Mouse (Mus musculus) heart, postnatal 0 days (tissue): Measurements from ENCODE around the gene Nfrkb. TPM values are rescaled to one million over a fixed set of nuclear protein-coding genes. Genes with fewer than 3 reads are reported as not detected.
A peak's percentile ranks its signal among the peaks of the same experiment; 100 is the strongest.

Experiments used
- ATAC-seq: fragments of 200-750 bp; cut with Nextera tagmentation; 2 replicates; pipeline ENCODE4 v1.8.0; 2017; ENCODE audit warnings: low read depth, moderate number of reproducible peaks, moderate library complexity; ENCODE audit not compliant: insufficient read depth
- DNase-seq: peaks from one replicate; pipeline ENCODE4 v3.0.0-alpha.2; 2016; ENCODE audit warnings: low spot score
- H3K27ac ChIP-seq: fragments of 300-500 bp; sonication (generic); 2 replicates; pipeline ENCODE4 v1.5.1; 2014; ENCODE audit warnings: low read depth, mild to moderate bottlenecking
- H3K27me3 ChIP-seq: fragments of 300-500 bp; sonication (generic); 2 replicates; pipeline ENCODE4 v1.6.1; 2014; ENCODE audit warnings: low read length, mixed read lengths; ENCODE audit not compliant: control insufficient read depth, insufficient read depth
- H3K36me3 ChIP-seq: fragments of 300-500 bp; sonication (generic); replicated peaks from 2 replicates; pipeline ENCODE4 v1.6.1; 2014; ENCODE audit warnings: low read length, mixed read lengths; ENCODE audit not compliant: control insufficient read depth, insufficient read depth
- H3K4me1 ChIP-seq: fragments of 300-500 bp; sonication (generic); 2 replicates; pipeline ENCODE4 v1.6.1; 2014; ENCODE audit warnings: antibody characterized with exemption; ENCODE audit not compliant: control insufficient read depth, insufficient read depth
- H3K4me2 ChIP-seq: fragments of 300-500 bp; sonication (generic); 2 replicates; pipeline ENCODE4 v1.6.1; 2014; ENCODE audit warnings: low read depth, mild to moderate bottlenecking, low read length, moderate library complexity
- H3K4me3 ChIP-seq: fragments of 300-500 bp; sonication (generic); 2 replicates; pipeline ENCODE4 v1.5.1; 2014; ENCODE audit warnings: low read depth, low read length
- H3K9ac ChIP-seq: fragments of 300-500 bp; sonication (generic); replicated peaks from 2 replicates; pipeline ENCODE4 v1.6.1; 2014; ENCODE audit warnings: low read depth, low read length, mixed read lengths
- H3K9me3 ChIP-seq: fragments of 300-500 bp; sonication (generic); replicated peaks from 2 replicates; pipeline ENCODE4 v1.6.1; 2016; ENCODE audit warnings: low read length; ENCODE audit not compliant: control insufficient read depth
- CTCF ChIP-seq: IDR thresholded peaks from 2 replicates; pipeline ENCODE4 v1.5.1; 2016; ENCODE audit warnings: antibody characterized with exemption, control low read depth, low read depth
- EP300 ChIP-seq: IDR thresholded peaks from 2 replicates; pipeline ENCODE4 v1.6.1; 2016; ENCODE audit warnings: antibody characterized with exemption, low read depth
- WGBS: fragments of 180-500 bp; shearing (Covaris S2); extraction: QIAGEN DNeasy Blood & Tissue Kit; methylation state at CpG from one replicate; pipeline ENCODE4 v1.1.7; 2014; 5-methylcytosine and 5-hydroxymethylcytosine counted together
- polyA plus RNA-seq: library from polyadenylated mRNA; unstranded; fragments of >200 nt; fragmentation: Nextera tagmentation; extraction: Ambion mirVana; gene quantifications from 2 replicates; pipeline ENCODE4 v1.2.1, GENCODE M21; 2015
- total RNA-seq: library from RNA; depleted of rRNA; stranded (reverse); fragments of >200 nt; gene quantifications from 2 replicates; pipeline ENCODE4 v1.2.3, GENCODE M21; 2014; ENCODE audit warnings: low replicate concordance

Nfrkb gene
- total and polyA plus RNA-seq, 2 experiments from 2014 or later, result 8.8 to 19.7 TPM

DNA sequence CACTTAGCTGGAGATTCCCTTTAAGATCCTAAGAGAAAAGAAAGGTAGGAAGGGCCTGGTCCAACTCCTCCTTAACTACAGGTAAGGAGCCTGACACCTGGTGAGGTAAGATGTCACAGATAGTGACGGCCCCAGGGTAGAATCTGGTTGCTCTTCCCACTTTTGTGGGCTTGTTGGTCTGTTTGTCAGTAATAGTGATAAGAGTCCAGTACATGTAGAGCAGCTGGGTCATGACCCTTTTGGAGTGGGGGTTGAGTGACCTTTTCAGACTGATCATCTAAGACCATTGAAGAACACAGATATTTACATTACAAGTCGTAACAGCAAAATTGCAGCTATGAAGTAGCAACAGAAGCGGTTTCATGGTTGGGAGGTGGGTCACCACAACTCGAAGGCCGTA is 1.2 kb downstream of the Nfrkb start:
- 76% methylated on average over 5 of the region's 5 CpGs for WGBS
- Histone ChIP-seq H3K36me3 (peaks cover 25% of the 10 kb centered on the region), H3K4me1 (peaks cover 12% of the 10 kb centered on the region), H3K9me3 (no peaks in the 10 kb centered on the region), H3K4me2 (peak overlapping the region; percentile 74), H3K27me3 (no peaks in the 10 kb centered on the region), H3K27ac (no peak overlapping the region), H3K9ac (no peak overlapping the region), H3K4me3 (peak overlapping the region; percentile 96)
- TF ChIP-seq EP300 (no peak), CTCF (no peak)
- no peak for ATAC-seq
- DNase-seq, result no peak

DNA sequence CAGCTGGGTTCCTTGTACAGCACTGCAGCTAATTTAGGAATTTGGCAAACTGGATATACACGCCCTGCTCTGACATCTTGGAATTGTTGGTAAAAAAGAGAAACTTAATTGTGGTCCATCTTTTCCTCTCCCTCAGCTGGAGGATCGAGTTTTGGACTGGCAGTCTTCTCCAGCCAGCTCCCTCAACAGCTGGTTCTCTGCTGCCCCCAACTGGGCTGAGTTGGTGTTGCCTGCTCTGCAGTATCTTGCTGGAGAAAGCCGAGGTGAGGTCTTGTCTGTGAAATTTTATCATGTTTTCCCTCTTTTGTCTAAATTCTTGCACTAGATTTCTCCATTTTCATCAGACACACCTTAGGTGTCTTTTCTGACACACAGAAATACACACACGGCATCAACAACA is 14.4 kb downstream of the Nfrkb start:
- no peak overlapping the region for H3K4me2 ChIP-seq
- H3K36me3 ChIP-seq, result peaks cover 93% of the 10 kb centered on the region
- no peaks in the 10 kb centered on the region for H3K4me1 ChIP-seq
- no peaks in the 10 kb centered on the region for H3K9me3 ChIP-seq
- H3K27me3 ChIP-seq, result no peaks in the 10 kb centered on the region
- ATAC-seq (peak; percentile 27; the same call in 1 of the 2 replicates), DNase-seq (peak; percentile 40)
- WGBS, result 45% methylated on average over 4 of the region's 4 CpGs
- H3K4me3 ChIP-seq, result no peak overlapping the region
- TF ChIP-seq EP300 (no peak), CTCF (peak; percentile 79)
- no peak overlapping the region for H3K27ac ChIP-seq
- H3K9ac ChIP-seq, result no peak overlapping the region

DNA sequence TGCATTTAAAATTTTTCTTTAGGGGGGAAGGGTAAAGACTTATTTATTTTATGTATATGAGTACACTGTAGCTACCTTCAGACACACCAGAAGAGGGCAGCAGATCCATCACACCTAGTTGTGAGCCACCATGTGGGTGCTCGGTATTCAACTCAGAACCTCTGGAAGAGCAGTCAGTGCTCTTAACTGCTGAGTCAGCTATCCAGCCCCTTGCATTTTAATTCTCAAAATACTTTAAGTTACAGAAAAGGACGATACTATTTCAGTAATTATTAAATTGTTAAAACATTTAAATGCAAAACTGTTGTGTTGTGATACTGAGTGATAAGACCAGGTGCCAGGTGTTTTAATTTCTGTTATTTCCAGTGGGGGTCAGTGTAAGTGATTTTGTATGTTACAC is 18.3 kb downstream of the Nfrkb start:
- TF ChIP-seq CTCF (no peak), EP300 (no peak)
- Histone ChIP-seq H3K4me2 (no peak overlapping the region), H3K4me3 (no peak overlapping the region), H3K9me3 (no peaks in the 10 kb centered on the region), H3K4me1 (no peaks in the 10 kb centered on the region), H3K27me3 (no peaks in the 10 kb centered on the region), H3K36me3 (peaks cover 78% of the 10 kb centered on the region), H3K9ac (no peak overlapping the region), H3K27ac (no peak overlapping the region)
- DNase-seq (no peak), ATAC-seq (no peak)
- WGBS, result 91% methylated on average over 2 of the region's 2 CpGs

DNA sequence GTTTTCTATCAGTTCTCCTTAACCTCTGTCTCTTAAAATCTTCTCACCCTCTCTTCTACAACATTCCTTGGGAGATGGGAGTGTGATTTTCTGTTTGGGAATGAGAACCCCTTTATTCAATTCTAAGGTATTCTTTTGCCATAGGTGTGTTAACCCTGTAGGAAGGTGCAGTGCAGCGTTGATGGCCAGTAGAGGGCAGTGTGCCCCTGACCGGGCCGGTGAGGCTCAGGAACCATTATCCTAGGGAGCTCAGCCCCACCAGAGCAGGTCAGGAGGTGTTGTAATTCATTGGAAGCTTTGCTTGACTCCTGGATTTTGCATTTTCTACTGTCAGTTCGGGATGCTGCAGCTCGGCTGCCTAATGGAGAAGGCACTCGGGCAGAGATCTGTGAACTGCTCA is 19.2 kb downstream of the Nfrkb start:
- Histone ChIP-seq H3K27ac (no peak overlapping the region), H3K4me1 (no peaks in the 10 kb centered on the region), H3K9ac (no peak overlapping the region), H3K36me3 (peaks cover 80% of the 10 kb centered on the region), H3K9me3 (no peaks in the 10 kb centered on the region), H3K27me3 (no peaks in the 10 kb centered on the region), H3K4me3 (no peak overlapping the region), H3K4me2 (no peak overlapping the region)
- no peak for ATAC-seq
- WGBS, result 63% methylated on average over 6 of the region's 6 CpGs
- peak; percentile 46 for TF ChIP-seq CTCF
- TF ChIP-seq EP300, result no peak
- no peak for DNase-seq

DNA sequence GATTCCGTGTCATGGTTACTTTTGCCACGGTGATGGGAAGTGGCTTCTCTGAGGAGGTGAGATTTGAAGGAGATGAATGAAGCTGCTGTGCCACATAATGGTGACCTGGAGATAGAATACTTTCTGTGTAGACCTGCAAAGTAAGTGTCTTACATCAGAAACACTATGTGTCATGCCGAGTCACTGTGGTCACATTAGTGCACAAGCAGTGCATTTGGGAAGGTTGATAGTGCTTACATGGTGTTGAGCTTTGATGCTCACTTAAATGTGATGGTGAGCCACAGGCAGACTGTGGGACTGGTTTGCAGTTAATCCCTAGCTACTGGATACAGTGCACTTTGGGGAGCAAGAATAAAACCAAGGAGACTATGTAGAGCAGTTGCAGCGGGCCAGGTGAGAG is 26.2 kb downstream of the Nfrkb start:
- H3K4me3 ChIP-seq, result no peak overlapping the region
- no peak for TF ChIP-seq CTCF
- TF ChIP-seq EP300, result no peak
- no peak overlapping the region for H3K9ac ChIP-seq
- WGBS, result 83% methylated on average over 4 of the region's 4 CpGs
- H3K9me3 ChIP-seq, result no peaks in the 10 kb centered on the region
- no peak for ATAC-seq
- H3K4me1 ChIP-seq, result no peaks in the 10 kb centered on the region
- peaks cover 86% of the 10 kb centered on the region for H3K36me3 ChIP-seq
- H3K4me2 ChIP-seq, result no peak overlapping the region
- no peak overlapping the region for H3K27ac ChIP-seq
- no peak for DNase-seq
- H3K27me3 ChIP-seq, result no peaks in the 10 kb centered on the region

DNA sequence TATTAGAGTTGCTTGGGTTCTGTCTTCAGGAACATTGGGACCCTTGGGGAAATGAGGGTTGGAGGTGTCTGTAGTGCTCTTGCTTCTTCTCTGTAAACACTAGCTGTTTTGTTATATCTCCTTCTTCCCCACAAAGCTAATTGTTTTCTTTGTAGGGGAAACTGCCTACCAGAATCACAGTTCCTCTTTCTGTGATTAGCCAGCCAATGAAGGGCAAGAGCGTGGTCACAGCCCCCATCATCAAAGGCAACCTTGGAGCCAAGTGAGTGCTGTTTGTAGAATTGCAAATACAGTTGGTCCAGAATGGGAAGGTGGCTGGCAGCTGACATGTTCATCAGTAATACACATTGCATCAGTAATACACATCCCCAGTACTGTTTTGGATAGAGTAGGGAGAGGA is 32.8 kb downstream of the Nfrkb start:
- H3K9ac ChIP-seq, result no peak overlapping the region
- DNase-seq (no peak), ATAC-seq (no peak)
- no peaks in the 10 kb centered on the region for H3K9me3 ChIP-seq
- no peaks in the 10 kb centered on the region for H3K4me1 ChIP-seq
- no peak overlapping the region for H3K27ac ChIP-seq
- H3K36me3 ChIP-seq, result peaks cover 75% of the 10 kb centered on the region
- TF ChIP-seq EP300, result no peak
- no peak for TF ChIP-seq CTCF
- H3K4me3 ChIP-seq, result no peak overlapping the region
- no peak overlapping the region for H3K4me2 ChIP-seq
- 100% methylated on average over 1 of the region's 1 CpGs for WGBS
- no peaks in the 10 kb centered on the region for H3K27me3 ChIP-seq
